Mouse (Mus musculus): ENCODE results near the gene Syt5. TPM values are rescaled to one million over a fixed set of nuclear protein-coding genes. Genes with fewer than 3 reads are reported as not detected.

The Syt5 gene
- polyA plus RNA-seq, 1 experiment, result 0.22 TPM

- no peak overlapping the region for H3ac ChIP-seq (ENCODE audit: control insufficient read depth, insufficient read length)
- H3K79me2 ChIP-seq (ENCODE audit: control insufficient read depth, insufficient read depth), result no peaks in the 10 kb centered on the region
- H3K4me2 ChIP-seq (ENCODE audit: low read depth), result no peak overlapping the region
- TF ChIP-seq E2F4 (IDR thresholded peaks at IDR 0.05; ENCODE audit: insufficient read depth), result no peak
- peaks cover 14% of the 10 kb centered on the region for H3K27me3 ChIP-seq (ENCODE audit: control insufficient read depth, insufficient read depth, insufficient read length)
- no peaks in the 10 kb centered on the region for H3K36me3 ChIP-seq (ENCODE audit: control insufficient read depth, insufficient read depth)
- no peak overlapping the region for H3K4me3 ChIP-seq
Measured at GRCm38 (mm10) chr7:4556256-4557166, 9.2 kb upstream of the Syt5 start.

DNA sequence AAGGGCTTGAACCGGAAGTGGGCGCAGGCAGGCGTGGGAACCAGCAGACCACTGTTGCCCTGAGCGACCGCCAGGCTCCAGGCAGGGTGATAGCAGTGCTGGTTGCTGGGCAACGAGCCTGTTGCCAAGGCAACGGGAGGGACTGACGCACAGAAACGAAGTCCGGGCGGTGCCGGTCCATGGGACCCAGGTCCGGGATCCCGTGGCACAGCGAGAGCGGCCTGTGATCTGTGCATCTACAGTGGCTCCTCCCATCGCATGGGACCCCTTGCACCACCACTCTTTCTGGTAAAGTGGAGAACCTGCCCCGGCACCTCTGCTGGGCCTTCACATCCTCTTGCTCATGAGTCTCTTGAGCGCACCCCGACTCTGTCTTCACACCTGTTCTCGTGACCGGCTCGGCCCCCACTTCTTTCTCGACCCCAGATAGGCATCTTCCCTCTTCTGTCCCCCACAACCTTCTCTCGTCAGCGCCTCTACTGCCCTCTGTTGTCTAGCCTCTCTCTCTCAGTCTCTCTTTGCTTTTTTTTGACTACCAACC is 680 bp downstream of the Syt5 start:
- H3ac ChIP-seq (ENCODE audit: control insufficient read depth, insufficient read length), result no peak overlapping the region
- no peak overlapping the region for H3K4me2 ChIP-seq (ENCODE audit: low read depth)
- no peaks in the 10 kb centered on the region for H3K36me3 ChIP-seq (ENCODE audit: control insufficient read depth, insufficient read depth)
- H3K27me3 ChIP-seq (ENCODE audit: control insufficient read depth, insufficient read depth, insufficient read length), result peaks cover 31% of the 10 kb centered on the region
- no peak overlapping the region for H3K4me3 ChIP-seq
- TF ChIP-seq MAX (IDR thresholded peaks at IDR 0.05; ENCODE audit: low read depth), result no peak
- no peaks in the 10 kb centered on the region for H3K79me2 ChIP-seq (ENCODE audit: control insufficient read depth, insufficient read depth)

- Histone ChIP-seq H3K4me2 (ENCODE audit: low read depth) (no peak overlapping the region), H3K4me3 (no peak overlapping the region), H3K27me3 (ENCODE audit: control insufficient read depth, insufficient read depth, insufficient read length) (peaks cover 28% of the 10 kb centered on the region), H3K79me2 (ENCODE audit: control insufficient read depth, insufficient read depth) (no peaks in the 10 kb centered on the region), H3K36me3 (ENCODE audit: control insufficient read depth, insufficient read depth) (no peaks in the 10 kb centered on the region), H3ac (ENCODE audit: control insufficient read depth, insufficient read length) (no peak overlapping the region)
- TF ChIP-seq MYOD1 (IDR thresholded peaks at IDR 0.05; ENCODE audit: control insufficient read depth in 1 of 3, insufficient read length in 2 of 3, low read depth in 2 of 3), result no peak
- no peak for TF ChIP-seq SRF (IDR thresholded peaks at IDR 0.05; ENCODE audit: control insufficient read depth, insufficient read length, low read depth)
- no peak for TF ChIP-seq MYOG (IDR thresholded peaks at IDR 0.05; ENCODE audit: control insufficient read depth in 1 of 3, insufficient read depth in 1 of 3, insufficient read length in 2 of 3, low read depth in 2 of 3)
- no peak for TF ChIP-seq REST (IDR thresholded peaks at IDR 0.05; ENCODE audit: insufficient read depth, insufficient read length)
- TF ChIP-seq E2F4 (IDR thresholded peaks at IDR 0.05; ENCODE audit: insufficient read depth), result no peak
- TF ChIP-seq MAX (IDR thresholded peaks at IDR 0.05; ENCODE audit: low read depth), result no peak
Measured at GRCm38 (mm10) chr7:4546050-4546449, 1.3 kb downstream of the Syt5 start.

DNA sequence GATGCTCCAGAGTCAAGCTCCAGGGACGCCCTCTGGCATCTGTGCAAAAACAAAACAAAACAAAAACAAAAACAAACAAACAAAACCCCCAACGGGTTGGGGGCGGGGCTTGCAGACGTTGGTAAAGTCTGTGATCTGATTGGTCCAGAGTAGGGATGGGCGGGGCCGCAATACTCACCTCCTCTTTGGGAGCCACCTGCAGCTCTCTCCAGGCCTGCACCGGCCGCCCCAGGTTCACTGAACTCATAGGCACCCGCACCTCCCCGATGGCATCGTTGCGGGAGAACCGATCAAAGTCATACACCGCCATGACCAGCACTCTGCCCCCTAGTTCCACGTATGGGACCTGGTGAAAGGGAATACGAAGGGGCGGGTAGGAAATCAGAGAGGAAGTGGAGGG is 5.3 kb downstream of the Syt5 start:
- peaks cover 10% of the 10 kb centered on the region for H3K27me3 ChIP-seq (ENCODE audit: control insufficient read depth, insufficient read depth, insufficient read length)
- no peak overlapping the region for H3K4me2 ChIP-seq (ENCODE audit: low read depth)
- H3K4me3 ChIP-seq, result no peak overlapping the region
- no peak overlapping the region for H3ac ChIP-seq (ENCODE audit: control insufficient read depth, insufficient read length)
- TF ChIP-seq MYOG (IDR thresholded peaks at IDR 0.05; ENCODE audit: control insufficient read depth in 1 of 3, insufficient read depth in 1 of 3, insufficient read length in 2 of 3, low read depth in 2 of 3) (no peak), REST (IDR thresholded peaks at IDR 0.05; ENCODE audit: insufficient read depth, insufficient read length) (no peak), TCF3 (IDR thresholded peaks at IDR 0.05; ENCODE audit: insufficient read length, low read depth) (no peak), MAX (IDR thresholded peaks at IDR 0.05; ENCODE audit: low read depth) (no peak), CEBPB (IDR thresholded peaks at IDR 0.05; ENCODE audit: insufficient read depth, poor library complexity, severe bottlenecking) (no peak), POLR2AphosphoS2 (IDR thresholded peaks at IDR 0.05; ENCODE audit: insufficient read length, low read depth) (no peak), USF1 (IDR thresholded peaks at IDR 0.05; ENCODE audit: low read depth) (no peak), MYOD1 (IDR thresholded peaks at IDR 0.05; ENCODE audit: control insufficient read depth in 1 of 3, insufficient read length in 2 of 3, low read depth in 2 of 3) (no peak), SRF (IDR thresholded peaks at IDR 0.05; ENCODE audit: control insufficient read depth, insufficient read length, low read depth) (no peak), E2F4 (IDR thresholded peaks at IDR 0.05; ENCODE audit: insufficient read depth) (no peak), TCF12 (IDR thresholded peaks at IDR 0.05; ENCODE audit: insufficient read depth, poor library complexity, severe bottlenecking) (no peak), POLR2A (IDR thresholded peaks at IDR 0.05; ENCODE audit: insufficient read length, low read depth) (no peak)
- no peaks in the 10 kb centered on the region for H3K79me2 ChIP-seq (ENCODE audit: control insufficient read depth, insufficient read depth)
- H3K36me3 ChIP-seq (ENCODE audit: control insufficient read depth, insufficient read depth), result no peaks in the 10 kb centered on the region

- no peak for TF ChIP-seq REST (IDR thresholded peaks at IDR 0.05; ENCODE audit: insufficient read depth, insufficient read length)
- TF ChIP-seq E2F4 (IDR thresholded peaks at IDR 0.05; ENCODE audit: insufficient read depth), result no peak
- TF ChIP-seq TCF12 (IDR thresholded peaks at IDR 0.05; ENCODE audit: insufficient read depth, poor library complexity, severe bottlenecking), result no peak
- no peak for TF ChIP-seq SRF (IDR thresholded peaks at IDR 0.05; ENCODE audit: control insufficient read depth, insufficient read length, low read depth)
- no peak for TF ChIP-seq CEBPB (IDR thresholded peaks at IDR 0.05; ENCODE audit: insufficient read depth, poor library complexity, severe bottlenecking)
- TF ChIP-seq TCF3 (IDR thresholded peaks at IDR 0.05; ENCODE audit: insufficient read length, low read depth), result no peak
- TF ChIP-seq USF1 (IDR thresholded peaks at IDR 0.05; ENCODE audit: low read depth), result no peak
- TF ChIP-seq MAX (IDR thresholded peaks at IDR 0.05; ENCODE audit: low read depth), result no peak
- TF ChIP-seq POLR2A (IDR thresholded peaks at IDR 0.05; ENCODE audit: insufficient read length, low read depth), result no peak
- TF ChIP-seq POLR2AphosphoS2 (IDR thresholded peaks at IDR 0.05; ENCODE audit: insufficient read length, low read depth), result no peak
- no peak for TF ChIP-seq MYOG (IDR thresholded peaks at IDR 0.05; ENCODE audit: control insufficient read depth in 1 of 3, insufficient read depth in 1 of 3, insufficient read length in 2 of 3, low read depth in 2 of 3)
- no peak for TF ChIP-seq MYOD1 (IDR thresholded peaks at IDR 0.05; ENCODE audit: control insufficient read depth in 1 of 3, insufficient read length in 2 of 3, low read depth in 2 of 3)
- H3K36me3 ChIP-seq (ENCODE audit: control insufficient read depth, insufficient read depth), result no peaks in the 10 kb centered on the region
- H3ac ChIP-seq (ENCODE audit: control insufficient read depth, insufficient read length), result no peak overlapping the region
- peaks cover 10% of the 10 kb centered on the region for H3K27me3 ChIP-seq (ENCODE audit: control insufficient read depth, insufficient read depth, insufficient read length)
- H3K4me2 ChIP-seq (ENCODE audit: low read depth), result no peak overlapping the region
- no peaks in the 10 kb centered on the region for H3K79me2 ChIP-seq (ENCODE audit: control insufficient read depth, insufficient read depth)
- no peak overlapping the region for H3K4me3 ChIP-seq
Measured at GRCm38 (mm10) chr7:4541344-4541743, 6.0 kb downstream of the Syt5 start.
